In the genomic region with DNA sequence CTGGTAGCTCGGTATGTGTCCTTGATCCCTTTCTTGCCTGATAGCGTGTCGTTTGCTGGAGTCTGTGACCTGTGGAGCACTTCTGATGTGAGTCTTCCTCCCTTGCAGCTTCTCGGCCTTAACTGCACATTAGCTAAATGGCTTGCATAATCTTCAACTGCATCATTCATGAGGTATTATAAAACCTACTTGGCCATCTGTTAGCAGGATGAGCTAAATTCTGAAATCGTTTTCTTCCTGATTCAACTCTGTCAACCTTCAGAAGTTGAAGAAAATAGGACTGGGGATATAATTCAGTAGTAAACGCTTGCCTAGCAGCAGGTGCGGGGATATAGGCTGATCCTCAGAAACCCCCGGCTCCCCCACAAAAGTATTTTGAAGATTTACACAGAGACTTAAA, we compare ENCODE assay signal across 30 mouse cellular contexts.
DNase-seq lines count a peak whose midpoint lies in the region; ATAC-seq lines count a peak whose summit lies in the region.
"Had no signal": no experiment of that assay in that cellular context is flagged by ENCODE, and none has a peak within 500 bp of the region (broad histone marks: within the 10 kb centered on the region; RNA-seq: fewer than 3 reads in every experiment).

No protein-coding gene starts in this region.

- H3K4me1 ChIP-seq in kidney, embryonic 15.5 days: no peaks in the 10 kb centered on the region
- H3K4me1 ChIP-seq: hindbrain, embryonic 13.5 days; liver, embryonic 12.5 days had no signal

- H3K36me3 ChIP-seq in kidney, embryonic 15.5 days: peaks cover 57% of the 10 kb centered on the region

- 77% methylated on average over 8 of the region's 8 CpGs for WGBS in kidney, embryonic 15.5 days

- DNase-seq in frontal cortex, postnatal 10 days (ENCODE audit: low spot score in 2 of 2): no peak
- peak; percentile 19 for DNase-seq in layer of hippocampus, adult 9-11 months
- no peak for DNase-seq in layer of hippocampus, adult 8-10 months (ENCODE audit: low spot score in 2 of 2)
- peak; percentile 43 for DNase-seq in right cerebral cortex, postnatal 25 days
- no peak for DNase-seq in right cerebral cortex, postnatal 4 days
- DNase-seq in liver: no peak
- DNase-seq: adrenal gland, adult 8-10 months; cerebellum, adult 11 months; cerebellum, adult 9-11 months; heart, adult 2 months; heart, postnatal 4 days; kidney, adult 9 months; kidney, postnatal 14 days; liver, postnatal 0 days; lung, postnatal 36 days; spleen, adult 18-20 months; thymus, adult 18-20 months; thymus, postnatal 25 days had no signal

- ATAC-seq in frontal cortex, adult (ENCODE audit: low TSS enrichment): peak; percentile 84
- ATAC-seq in kidney, embryonic 15.5 days (replicated peaks; ENCODE audit: low FRiP score): no peak
- ATAC-seq: forebrain, embryonic 16.5 days; intestine, embryonic 16.5 days; liver, embryonic 12.5 days; liver, postnatal 0 days; midbrain, embryonic 16.5 days had no signal

- no peak overlapping the region for H3K9ac ChIP-seq in kidney, embryonic 15.5 days
- H3K9ac ChIP-seq: heart, embryonic 12.5 days; hindbrain, embryonic 13.5 days; limb, embryonic 13.5 days; liver, embryonic 12.5 days; liver, postnatal 0 days had no signal

- no peaks in the 10 kb centered on the region for H3K27me3 ChIP-seq in kidney, embryonic 15.5 days
- H3K27me3 ChIP-seq: CH12.LX; heart, embryonic 12.5 days; hindbrain, embryonic 13.5 days; limb, embryonic 13.5 days; liver, embryonic 12.5 days had no signal

- H3K27ac ChIP-seq in kidney, embryonic 15.5 days: no peak overlapping the region
- H3K27ac ChIP-seq: heart, adult 2 months; hindbrain, embryonic 13.5 days; limb, embryonic 13.5 days; liver, embryonic 12.5 days had no signal

- no peaks in the 10 kb centered on the region for H3K9me3 ChIP-seq in kidney, embryonic 15.5 days (replicated peaks)
- H3K9me3 ChIP-seq: heart, embryonic 12.5 days; hindbrain, embryonic 13.5 days; limb, embryonic 13.5 days; liver, embryonic 12.5 days had no signal

- no peak overlapping the region for H3K4me2 ChIP-seq in kidney, embryonic 15.5 days
- H3K4me2 ChIP-seq: heart, embryonic 12.5 days; hindbrain, embryonic 13.5 days; limb, embryonic 13.5 days; liver, embryonic 12.5 days; midbrain, embryonic 11.5 days had no signal

- no peak overlapping the region for H3K4me3 ChIP-seq in kidney, embryonic 15.5 days (replicated peaks)
- H3K4me3 ChIP-seq: erythroblast, embryonic 14.5 days; heart, adult 2 months; heart, embryonic 12.5 days; hindbrain, embryonic 13.5 days; limb, embryonic 13.5 days; liver, embryonic 12.5 days had no signal

Comparison
In these comparisons a context has a peak if more than half of its experiments do, and no peak if none do; other contexts are left out.
1. DNase-seq: peak in layer of hippocampus, adult 9-11 months (single experiment) and right cerebral cortex, postnatal 25 days (single experiment); none in frontal cortex, postnatal 10 days (0 of 2), layer of hippocampus, adult 8-10 months (0 of 2), right cerebral cortex, postnatal 4 days (single experiment) and liver (single experiment).